ENCODE assay signal across 30 mouse cellular contexts in the genomic region with DNA sequence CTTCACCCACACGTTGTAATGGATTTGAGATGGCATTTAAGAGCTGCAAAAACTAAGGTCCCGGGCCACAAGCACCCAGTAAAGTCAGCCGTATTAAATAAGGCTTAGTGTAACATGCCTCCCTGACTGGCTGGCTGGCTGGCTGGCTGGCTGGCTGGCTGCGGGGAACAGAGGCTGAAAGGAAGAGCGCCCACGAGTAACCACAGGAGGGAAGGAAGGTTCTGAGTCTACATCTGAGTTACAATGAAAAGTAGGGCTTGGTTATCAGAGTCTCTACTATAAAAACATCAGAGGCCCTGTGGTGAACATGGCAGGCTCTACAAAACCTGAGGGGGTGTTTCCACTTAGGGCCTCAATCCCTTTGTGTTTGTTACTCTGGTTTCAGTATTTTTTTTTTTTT.
A peak's percentile ranks its signal among the peaks of the same experiment; 100 is the strongest.
DNase-seq lines count a peak whose midpoint lies in the region; ATAC-seq and TF ChIP-seq lines count a peak whose summit lies in the region.
"Had no signal": no experiment of that assay in that cellular context is flagged by ENCODE, and none has a peak within 500 bp of the region (broad histone marks: within the 10 kb centered on the region; RNA-seq: fewer than 3 reads in every experiment).

No protein-coding gene starts in this region.

- H3K4me3 ChIP-seq in thymus, adult 2 months (ENCODE audit: control insufficient read depth, insufficient read depth, low read length) = no peak overlapping the region
- H3K4me3 ChIP-seq: embryonic facial prominence, embryonic 13.5 days; forebrain, embryonic 10.5 days; gastrocnemius, adult 2 months; heart, adult 2 months; heart, embryonic 13.5 days; kidney, embryonic 15.5 days; layer of hippocampus, adult 2 months; left cerebral cortex, adult 2 months; limb, embryonic 12.5 days; liver, embryonic 15.5 days had no signal

- peak; percentile 62 for ATAC-seq in activated CD4-positive, CD25-positive, alpha-beta regulatory T cell, adult 4 months
- ATAC-seq: forebrain, embryonic 16.5 days; hindbrain, postnatal 0 days had no signal

- H3K27me3 ChIP-seq in thymus, adult 2 months (ENCODE audit: control insufficient read depth, insufficient read depth, low read length) = no peaks in the 10 kb centered on the region
- H3K27me3 ChIP-seq: embryonic facial prominence, embryonic 13.5 days; heart, embryonic 13.5 days; kidney, embryonic 15.5 days; limb, embryonic 12.5 days; liver, embryonic 15.5 days had no signal

- no peaks in the 10 kb centered on the region for H3K36me3 ChIP-seq in thymus, adult 2 months (ENCODE audit: control insufficient read depth, insufficient read depth, low read length)
- H3K36me3 ChIP-seq: embryonic facial prominence, embryonic 13.5 days; forebrain, embryonic 10.5 days; heart, embryonic 13.5 days; kidney, embryonic 15.5 days; limb, embryonic 12.5 days; liver, embryonic 15.5 days had no signal

- peaks cover 16% of the 10 kb centered on the region for H3K4me1 ChIP-seq in thymus, adult 2 months (replicated peaks; ENCODE audit: control insufficient read depth, insufficient read depth, low read length)
- H3K4me1 ChIP-seq: forebrain, embryonic 10.5 days; heart, embryonic 13.5 days; kidney, embryonic 15.5 days; liver, embryonic 15.5 days had no signal

- WGBS in thymus, adult 2 months = 11% methylated on average over 6 of the region's 6 CpGs

- no peak for TF ChIP-seq POLR2A in thymus, adult 2 months (IDR thresholded peaks at IDR 0.05; ENCODE audit: control insufficient read depth, extremely low read depth, insufficient read depth, low read length, poor library complexity)

- DNase-seq in CD8-positive naive resting alpha-beta T cell, adult 2 months (ENCODE audit: low read depth in 2 of 2, low spot score in 2 of 2) = peak; percentile 43 to 50
- peak; percentile 51 for DNase-seq in thymus, adult 2 months
- DNase-seq in thymus, postnatal 36 days = peak; percentile 47 to 72
- no peak for DNase-seq in heart, postnatal 25 days (ENCODE audit: low spot score)
- DNase-seq in heart, adult 11 months = no peak
- DNase-seq in layer of hippocampus, adult 11-12 months (ENCODE audit: low spot score) = no peak
- DNase-seq: adrenal gland, adult 8-10 months; B cell, adult 2 months; cerebellum, adult 9-10 months; gastrocnemius, adult 2 months; gastrocnemius, postnatal 36 days; heart, adult 2 months; heart, postnatal 10 days; kidney, adult 18-20 months; kidney, postnatal 25 days; lung, embryonic 14.5 days; lung, postnatal 14 days; midbrain, embryonic 14.5 days; right cerebral cortex, adult 18-20 months had no signal

- H3K27ac ChIP-seq in thymus, adult 2 months (ENCODE audit: control insufficient read depth, insufficient read depth, low read length) = no peak overlapping the region
- H3K27ac ChIP-seq: embryonic facial prominence, embryonic 13.5 days; forebrain, embryonic 10.5 days; heart, adult 2 months; heart, embryonic 13.5 days; hindbrain, postnatal 0 days; kidney, embryonic 15.5 days; layer of hippocampus, adult 2 months; left cerebral cortex, adult 2 months; limb, embryonic 12.5 days; liver, embryonic 15.5 days had no signal

- TF ChIP-seq CTCF in thymus, adult 2 months (IDR thresholded peaks at IDR 0.05; ENCODE audit: borderline replicate concordance, control insufficient read depth, extremely low read depth, insufficient read depth, low read length, poor library complexity) = no peak

- intact Hi-C loops in heart, postnatal 25 days (cut with DNase I) = no loop called here

Comparison
In these comparisons a context has a peak if more than half of its experiments do, and no peak if none do; other contexts are left out.
1. DNase-seq: peak in CD8-positive naive resting alpha-beta T cell, adult 2 months (2 of 2), thymus, adult 2 months (single experiment) and thymus, postnatal 36 days (2 of 2); none in heart, postnatal 25 days (single experiment), heart, adult 11 months (single experiment) and layer of hippocampus, adult 11-12 months (single experiment).